Mouse (Mus musculus) ovary, postnatal 36 days (tissue): Measurements from ENCODE around the gene Prpf40b.
"Not testable (repeated sequence)": the region's sequence is repeated elsewhere in the genome, so short reads cannot be mapped to it uniquely, and the experiment has no call there.

ENCODE experiments used
- DNase-seq: peaks from one replicate; pipeline ENCODE4 v3.0.0; 2022; ENCODE audit warnings: low spot score, mixed read lengths

Prpf40b gene

DNA sequence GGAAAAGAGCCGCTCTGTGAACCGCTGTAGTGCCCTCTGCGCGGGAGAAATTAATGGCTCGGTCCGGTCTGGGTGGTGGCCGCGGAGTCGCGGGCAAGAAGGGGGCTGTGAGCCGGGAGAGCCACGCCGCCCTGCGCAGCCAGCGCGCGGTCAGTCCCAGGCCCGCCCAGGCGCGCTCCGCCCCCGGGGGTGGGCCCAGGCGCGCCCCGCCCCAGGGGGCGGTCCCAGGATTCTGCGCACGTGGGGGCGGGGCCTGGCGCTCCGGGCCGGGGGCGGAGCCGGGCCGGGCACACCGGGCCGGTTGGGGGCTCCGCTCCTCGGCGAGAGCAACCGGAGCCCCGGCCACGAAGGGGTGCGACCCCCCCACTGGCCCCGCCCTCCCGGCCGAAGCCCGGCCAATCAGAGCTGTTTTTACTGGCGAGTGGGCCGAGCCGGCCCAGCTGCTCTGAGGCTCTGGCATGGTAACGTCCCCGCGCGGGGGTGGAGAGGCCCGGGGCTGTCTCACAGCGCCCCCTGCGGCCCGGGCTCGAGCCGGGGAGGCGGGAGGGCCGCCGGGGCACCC lies at the start of gene Prpf40b:
TSS of gene Prpf40b (plus strand) at position 275 of the 562 bp plus-strand sequence.
- DNase-seq, result peak; percentile 97

DNA sequence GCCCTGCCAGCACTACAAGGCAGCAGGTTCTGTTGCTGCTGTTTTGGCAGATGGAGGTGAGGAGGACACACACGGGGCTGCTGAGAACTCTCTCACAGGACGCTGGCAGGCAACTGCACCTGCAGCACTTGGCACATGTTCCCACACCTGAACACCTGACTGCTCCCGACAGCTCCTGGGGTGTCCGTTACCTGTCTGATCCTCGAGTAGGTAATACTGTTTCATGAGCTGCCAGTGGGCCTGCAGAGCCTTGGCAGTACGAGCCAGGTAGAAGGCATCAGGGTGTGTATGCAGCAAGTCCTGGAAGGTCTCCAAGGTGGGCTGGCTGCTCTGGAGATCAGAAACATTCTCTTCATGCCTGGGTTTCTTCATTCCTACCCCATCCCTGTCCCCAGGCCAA lies 48.2 kb upstream of the Prpf40b start:
- DNase-seq, result not testable (repeated sequence)

GRCm38 (mm10) chr15:99248972-99249371 lies 45.9 kb upstream of the Prpf40b start:
- no peak for DNase-seq

GRCm38 (mm10) chr15:99249938-99250337 lies 44.9 kb upstream of the Prpf40b start:
- no peak for DNase-seq

- DNase-seq, result not testable (repeated sequence)
Observed at GRCm38 (mm10) chr15:99251111-99251510, 43.8 kb upstream of the Prpf40b start.

GRCm38 (mm10) chr15:99251626-99252380 lies 43.1 kb upstream of the Prpf40b start, which contains the start of gene Mcrs1:
TSS of gene Mcrs1 (minus strand) at chr15:99251961.
- peak; percentile 95 for DNase-seq

GRCm38 (mm10) chr15:99252381-99253174 lies 42.3 kb upstream of the Prpf40b start:
- no peak for DNase-seq

- DNase-seq, result not testable (repeated sequence)
Observed at GRCm38 (mm10) chr15:99253175-99253479, 41.8 kb upstream of the Prpf40b start.

DNA sequence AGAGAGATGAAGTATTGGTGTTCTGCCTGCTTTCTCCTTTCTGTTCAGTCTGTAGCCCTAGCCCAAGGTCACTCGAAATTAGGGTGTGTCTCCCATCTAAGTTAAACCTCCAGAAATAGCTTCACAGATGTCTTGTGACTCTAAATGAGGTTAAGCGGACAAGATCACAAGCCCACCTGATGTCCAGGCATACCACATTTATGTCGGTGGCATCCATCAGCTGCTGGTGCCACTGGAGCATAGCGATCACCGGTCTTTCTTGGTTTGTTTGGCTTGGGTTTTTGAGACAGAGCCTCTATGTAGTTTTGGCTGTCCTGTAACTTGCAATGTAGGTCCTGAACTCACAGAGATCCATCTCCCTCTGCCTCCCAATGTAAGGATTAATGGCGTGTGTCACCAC lies 41.1 kb upstream of the Prpf40b start:
- DNase-seq, result no peak

GRCm38 (mm10) chr15:99254477-99255005 lies 40.3 kb upstream of the Prpf40b start:
- DNase-seq, result no peak

DNA sequence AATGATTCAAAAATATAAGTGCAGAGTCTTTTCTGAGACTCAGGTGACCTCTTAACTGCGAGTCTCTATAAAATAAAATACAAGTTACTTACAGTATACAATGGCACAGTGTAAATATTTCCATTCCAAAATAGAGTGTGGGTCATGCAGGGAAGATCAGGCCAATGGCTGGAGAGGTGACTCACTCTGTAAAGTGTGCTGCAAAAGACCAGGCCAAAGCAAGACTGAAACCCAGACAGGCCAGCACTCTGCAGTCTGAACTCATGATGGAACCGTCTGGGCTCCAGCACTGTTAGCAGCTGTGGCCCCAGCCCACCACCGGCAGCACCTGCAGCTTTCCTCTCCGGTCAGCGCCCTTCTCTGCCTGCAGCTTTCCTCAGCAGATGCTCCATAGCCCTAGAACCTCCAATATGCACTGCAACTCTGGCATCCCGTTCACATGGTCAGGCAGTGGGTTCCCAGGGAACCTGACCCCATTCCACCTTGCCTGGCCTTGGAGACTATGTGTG lies 39.6 kb upstream of the Prpf40b start:
- no peak for DNase-seq

DNA sequence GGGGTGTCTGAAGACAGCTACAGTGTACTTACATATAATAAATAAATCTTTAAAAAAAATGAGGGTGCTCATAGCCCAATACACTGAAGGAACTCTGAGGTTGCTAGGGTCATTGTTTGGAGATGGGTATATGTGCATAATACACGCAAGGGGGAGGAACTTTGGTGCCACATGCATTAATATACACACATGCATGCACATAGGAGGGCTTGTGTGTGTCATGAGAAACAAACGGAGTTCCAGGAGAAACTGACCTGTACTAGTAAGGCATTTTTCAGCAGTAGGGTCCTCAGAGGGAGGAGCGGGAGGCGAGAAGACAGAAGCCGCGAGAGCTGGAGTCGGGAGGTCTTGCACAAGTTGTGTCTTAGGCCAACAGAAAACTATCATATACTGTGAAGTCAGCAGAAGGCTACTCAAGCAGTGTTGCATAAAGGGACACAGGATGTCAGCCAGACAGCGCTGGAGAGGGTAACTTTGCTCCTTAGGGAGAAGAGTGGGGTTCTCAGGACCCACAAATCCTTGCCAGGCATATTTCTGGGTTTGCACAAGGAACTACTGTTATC lies 35.6 kb upstream of the Prpf40b start:
- DNase-seq, result no peak

DNA sequence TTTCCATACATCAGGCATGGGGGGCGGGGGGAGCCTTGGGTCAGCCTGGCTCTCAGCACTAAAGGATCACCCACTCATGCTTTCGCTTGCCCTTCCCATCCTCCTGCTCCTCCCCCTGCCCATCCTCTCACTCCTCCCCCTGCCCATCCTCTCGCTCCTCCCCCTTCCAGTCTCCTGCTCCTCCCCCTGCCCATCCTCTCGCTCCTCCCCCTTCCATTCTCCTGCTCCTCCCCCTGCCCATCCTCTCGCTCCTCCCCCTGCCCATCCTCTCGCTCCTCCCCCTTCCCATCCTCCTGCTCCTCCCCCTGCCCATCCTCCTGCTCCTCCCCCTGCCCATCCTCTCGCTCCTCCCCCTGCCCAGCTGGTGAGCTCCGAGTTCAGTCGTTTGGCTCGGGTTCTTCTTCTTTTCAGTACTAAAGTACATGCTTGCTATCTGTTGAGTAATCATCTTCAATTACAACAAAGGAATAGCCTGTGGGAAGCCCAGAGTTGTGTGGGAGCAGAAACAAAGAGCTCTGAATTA lies 35.1 kb upstream of the Prpf40b start:
- DNase-seq, result peak; percentile 75

- no peak for DNase-seq
Observed at GRCm38 (mm10) chr15:99262702-99263101, 32.2 kb upstream of the Prpf40b start.

DNA sequence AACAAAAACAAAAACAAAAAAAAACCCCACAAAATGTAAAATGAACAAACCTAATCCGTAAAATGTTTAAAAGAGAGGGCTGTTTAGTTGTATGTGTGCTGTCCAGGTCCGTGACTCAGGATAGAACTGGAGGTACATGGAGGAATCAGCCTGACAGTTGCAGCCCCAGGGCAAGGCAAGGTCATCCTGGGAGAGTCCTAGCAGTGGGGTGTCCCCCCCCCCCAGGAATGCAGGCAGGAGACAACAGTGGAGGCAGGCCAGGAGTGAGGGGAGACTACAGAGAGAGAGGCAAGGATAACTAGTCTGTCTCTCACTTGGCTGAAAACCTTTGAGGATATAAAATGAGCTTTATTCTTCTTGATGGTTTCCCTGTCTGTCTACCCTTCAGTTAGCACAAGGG lies 30.5 kb upstream of the Prpf40b start:
- no peak for DNase-seq

DNA sequence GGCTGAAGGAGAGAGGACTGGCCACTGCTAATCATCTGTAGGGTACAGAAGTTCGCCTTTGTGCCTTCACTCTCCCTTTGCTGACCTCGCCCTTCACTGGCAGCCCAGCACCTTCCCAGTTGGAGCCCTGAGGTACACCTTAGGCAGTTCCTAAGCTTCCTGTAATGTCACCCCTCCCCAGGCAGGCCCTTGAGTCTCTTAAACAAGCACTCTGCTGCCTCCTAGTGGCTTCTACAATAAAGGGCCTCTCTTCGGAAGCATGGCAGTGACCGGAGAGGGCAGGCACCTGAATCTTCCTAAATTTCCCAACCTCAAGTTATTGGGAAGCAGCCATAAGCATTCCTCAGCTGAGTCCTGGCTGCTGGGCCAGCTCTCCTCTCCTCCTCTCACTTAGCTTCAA lies 29.2 kb upstream of the Prpf40b start:
- peak; percentile 49 for DNase-seq

DNA sequence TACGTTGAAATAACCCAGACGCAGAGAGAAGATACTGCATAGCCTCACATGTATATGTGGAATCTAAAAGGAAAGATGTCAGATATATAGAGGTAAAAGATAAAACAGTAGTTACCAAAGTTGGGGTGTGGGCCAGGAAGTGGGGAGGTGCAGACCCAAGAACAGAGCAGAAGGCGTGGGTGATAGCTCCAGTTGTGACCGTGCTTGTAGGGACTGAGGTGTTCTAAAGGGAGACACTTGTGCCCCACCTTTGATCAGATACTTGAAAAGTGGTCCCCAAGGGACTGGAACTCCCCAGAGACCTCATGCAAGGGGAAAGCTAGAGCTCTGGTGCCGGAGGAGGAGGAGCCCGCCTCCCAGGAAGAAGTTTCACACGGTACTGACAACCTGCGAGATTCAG lies 18.8 kb upstream of the Prpf40b start:
- DNase-seq, result no peak

GRCm38 (mm10) chr15:99278271-99278670 lies 16.6 kb upstream of the Prpf40b start:
- no peak for DNase-seq

- DNase-seq, result no peak
Observed at GRCm38 (mm10) chr15:99283456-99283855, 11.4 kb upstream of the Prpf40b start.

GRCm38 (mm10) chr15:99284527-99285188 lies 10.2 kb upstream of the Prpf40b start:
- DNase-seq, result no peak

- DNase-seq, result no peak
Observed at GRCm38 (mm10) chr15:99285189-99285535, 9.7 kb upstream of the Prpf40b start.

- no peak for DNase-seq
Observed at GRCm38 (mm10) chr15:99290586-99290985, 4.3 kb upstream of the Prpf40b start.
